Mouse (Mus musculus): ENCODE results near the gene Gm21974.
"Not testable (repeated sequence)": the region's sequence is repeated elsewhere in the genome, so short reads cannot be mapped to it uniquely, and the experiment has no call there.

Gm21974 gene

DNA sequence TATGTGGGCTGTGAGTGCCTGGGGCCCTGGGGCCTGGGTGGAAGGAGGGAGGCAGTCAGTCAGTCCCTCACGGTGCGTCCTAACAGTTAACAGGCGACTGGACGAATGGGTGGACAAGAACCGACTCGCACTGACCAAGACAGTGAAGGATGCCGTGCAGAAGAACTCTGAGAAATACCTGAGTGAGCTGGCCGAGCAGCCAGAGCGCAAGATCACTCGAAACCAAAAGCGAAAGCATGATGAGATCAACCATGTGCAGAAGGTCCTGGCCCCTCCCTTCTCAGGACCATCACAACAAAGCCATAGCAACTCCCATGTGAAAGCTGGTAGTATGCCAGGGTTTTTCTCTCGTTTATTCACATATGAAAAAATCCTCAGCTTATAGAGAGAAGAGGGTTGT is 20.0 kb upstream of the Gm21974 start:
- DNase-seq (ENCODE audit: low spot score in 2 of 2) = no peak

DNA sequence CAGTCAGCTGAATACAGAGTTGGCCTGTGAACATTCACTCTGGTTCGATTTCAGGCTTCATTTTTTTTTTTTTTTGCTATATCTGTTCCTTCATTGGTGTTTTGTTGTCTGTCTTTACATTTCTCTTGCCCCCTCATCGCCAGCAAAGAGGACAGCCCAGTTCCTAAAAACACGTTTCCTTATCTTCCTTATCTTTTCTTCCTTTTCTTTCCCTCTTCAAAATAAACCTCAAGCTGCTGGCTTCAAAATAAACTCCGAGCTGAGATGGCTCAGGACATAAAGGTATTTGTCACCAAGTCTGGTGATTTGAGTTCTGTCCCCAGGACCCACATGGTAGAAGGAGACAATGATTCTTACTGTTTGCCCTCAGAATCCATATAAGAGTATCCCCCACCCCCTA is 17.7 kb upstream of the Gm21974 start:
- DNase-seq (ENCODE audit: low spot score in 2 of 2) = no peak

DNA sequence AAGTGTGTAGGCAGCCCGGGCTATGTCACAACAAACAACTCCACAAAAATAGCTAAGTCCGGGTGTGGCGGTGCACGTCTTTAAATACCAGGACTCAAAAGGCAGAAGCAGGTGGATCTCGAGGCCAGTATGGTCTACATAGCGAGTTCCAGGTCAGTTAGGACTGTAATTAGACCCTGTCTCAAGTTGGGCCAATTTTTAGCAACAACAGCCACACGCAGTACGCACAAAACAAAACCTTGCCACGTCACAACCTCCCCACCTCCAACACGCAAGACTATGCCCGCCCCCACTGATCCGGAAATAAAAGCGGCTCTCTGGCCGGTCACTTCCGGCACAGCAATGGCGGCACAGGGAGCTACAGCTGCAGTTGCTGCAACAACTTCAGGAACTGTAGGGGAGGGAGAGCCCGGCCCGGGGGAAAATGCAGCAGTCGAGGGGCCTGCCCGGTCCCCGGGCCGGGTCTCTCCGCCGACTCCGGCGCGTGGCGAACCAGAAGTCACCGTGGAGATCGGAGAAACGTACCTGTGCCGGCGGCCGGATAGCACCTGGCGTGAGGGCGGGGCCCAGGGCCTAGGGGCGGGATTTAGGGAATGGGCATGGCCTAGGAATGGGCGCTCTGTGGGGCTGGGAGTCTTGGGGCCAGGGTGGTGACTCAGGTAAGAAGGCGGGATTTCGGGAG is 17.1 kb upstream of the Gm21974 start, which contains the start of gene Kat8:
Gene Kat8, plus strand, starts transcription at position 327 of the 682 bp plus-strand sequence.
- DNase-seq (ENCODE audit: low spot score in 2 of 2) = peak; percentile 82 to 85

DNA sequence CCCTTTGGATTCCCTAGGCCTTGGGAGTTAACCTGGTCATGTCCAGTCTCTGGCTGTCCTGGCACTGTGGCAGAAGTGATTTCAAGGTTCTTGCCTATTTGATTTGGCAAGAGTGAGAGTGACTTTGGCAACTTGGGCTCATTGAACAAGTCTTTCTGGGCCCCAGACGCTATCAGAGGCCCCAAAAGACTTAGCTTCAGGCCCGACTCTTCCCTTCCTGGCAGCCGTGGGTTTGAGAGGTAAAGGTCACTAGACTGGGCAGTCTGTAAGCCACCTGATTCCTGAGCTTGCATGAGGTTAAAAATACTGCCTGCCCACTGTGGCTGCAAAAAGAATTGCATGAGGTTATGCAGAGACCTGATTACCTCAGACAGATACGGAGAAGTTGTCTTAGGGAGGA is 13.4 kb upstream of the Gm21974 start:
- DNase-seq (ENCODE audit: low spot score in 2 of 2) = no peak

DNA sequence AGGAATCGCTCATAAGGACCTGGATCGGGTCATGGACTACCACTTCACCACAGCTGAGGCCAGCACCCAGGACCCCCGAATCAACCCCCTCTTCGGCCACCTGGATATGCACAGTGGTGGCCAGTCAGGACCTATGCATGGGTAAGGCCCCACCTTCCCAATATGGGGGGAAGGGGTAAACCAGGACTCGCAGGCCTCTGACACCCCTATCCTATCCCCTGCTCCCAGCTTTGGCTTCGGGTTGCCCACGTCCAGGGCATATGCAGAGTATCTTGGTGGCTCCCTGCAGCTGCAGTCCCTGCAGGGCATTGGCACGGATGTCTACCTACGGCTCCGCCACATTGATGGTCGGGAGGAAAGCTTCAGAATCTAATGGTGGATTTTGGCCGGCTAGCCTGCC is 12.7 kb upstream of the Gm21974 start:
- DNase-seq (ENCODE audit: low spot score in 2 of 2) = no peak

DNA sequence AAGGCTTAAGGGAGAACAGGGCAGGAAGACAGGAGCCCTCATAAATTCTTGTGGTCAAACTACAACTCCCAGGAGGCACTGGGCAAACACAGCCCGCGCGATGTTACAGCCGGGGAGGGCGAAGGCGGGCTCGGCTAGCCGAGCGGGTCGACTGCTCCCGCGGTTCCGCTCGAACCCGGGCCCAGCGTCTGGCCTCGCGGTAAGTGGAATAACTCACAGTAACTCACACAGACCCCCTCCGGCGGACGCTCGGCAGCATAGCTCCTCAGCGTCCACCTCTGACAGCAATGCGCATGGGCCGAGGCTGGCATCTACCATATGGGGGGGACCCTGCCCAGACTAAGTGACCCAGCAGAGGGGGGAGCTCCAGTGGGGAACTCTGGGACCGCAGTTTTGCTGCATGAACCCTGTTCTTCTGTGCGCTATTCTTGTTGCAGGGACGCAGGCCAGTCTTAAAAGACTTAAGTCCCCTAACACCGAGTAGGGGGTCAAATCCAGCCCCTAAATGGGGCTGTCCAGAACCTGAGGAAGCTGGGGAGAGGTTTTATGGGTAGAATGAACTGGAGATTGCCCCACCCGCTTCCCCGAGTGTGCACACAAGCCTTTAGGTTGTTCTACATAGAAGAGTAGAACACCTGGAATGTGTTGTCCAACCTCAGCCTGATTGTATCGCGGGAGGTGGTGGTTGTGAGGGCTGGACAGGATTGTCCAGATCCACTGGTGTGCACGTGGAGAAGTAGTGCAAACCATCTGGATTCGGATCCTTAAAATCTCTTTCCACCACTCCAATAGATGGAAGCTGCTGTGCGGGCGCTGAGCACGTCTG is 8.9 kb upstream of the Gm21974 start, which contains the start of gene Bckdk:
Gene Bckdk, plus strand, starts transcription at position 112 of the 826 bp plus-strand sequence.
- DNase-seq (ENCODE audit: low spot score in 2 of 2) = peak; percentile 78 to 80

DNA sequence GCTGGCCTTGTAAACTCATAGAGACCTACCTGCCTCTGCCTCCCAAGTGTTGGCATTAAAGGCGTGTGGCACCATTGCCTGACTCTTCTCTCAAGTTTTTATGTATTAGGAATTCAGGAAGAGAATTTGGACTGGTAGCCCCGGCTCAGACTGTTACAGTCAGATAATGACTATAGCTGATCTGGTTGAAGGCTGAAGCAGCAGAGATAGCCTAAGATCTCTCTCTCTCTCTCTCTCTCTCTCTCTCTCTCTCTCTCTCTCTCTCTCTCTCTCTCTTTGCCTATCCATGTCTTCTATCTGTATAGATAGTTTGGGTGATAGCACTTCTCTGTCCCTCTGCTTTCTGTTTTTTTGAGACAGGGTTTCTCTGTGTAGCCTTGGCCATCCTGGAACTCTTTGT is 6.5 kb upstream of the Gm21974 start:
- no peak for DNase-seq (ENCODE audit: low spot score in 2 of 2)

DNA sequence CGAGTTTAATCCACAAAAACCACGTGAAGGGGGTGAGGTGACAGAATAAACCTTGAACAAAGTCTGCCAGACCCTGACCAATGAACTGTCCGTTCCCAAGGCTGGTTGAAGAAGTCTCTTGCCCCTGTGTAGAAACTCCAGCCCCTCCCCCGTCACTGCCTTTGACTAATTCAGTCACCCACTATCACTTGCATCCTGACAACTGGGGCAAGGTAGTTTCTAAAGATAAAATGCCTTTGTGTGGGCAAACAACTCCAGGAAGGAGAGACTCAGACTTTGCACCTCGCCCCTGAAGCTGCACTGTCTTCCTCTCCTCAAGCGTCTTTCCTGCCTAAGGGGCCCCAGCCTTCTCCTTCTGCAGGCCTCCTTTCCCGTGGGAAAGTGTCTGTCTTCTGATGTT is 4.7 kb upstream of the Gm21974 start:
- no peak for DNase-seq (ENCODE audit: low spot score in 2 of 2)

DNA sequence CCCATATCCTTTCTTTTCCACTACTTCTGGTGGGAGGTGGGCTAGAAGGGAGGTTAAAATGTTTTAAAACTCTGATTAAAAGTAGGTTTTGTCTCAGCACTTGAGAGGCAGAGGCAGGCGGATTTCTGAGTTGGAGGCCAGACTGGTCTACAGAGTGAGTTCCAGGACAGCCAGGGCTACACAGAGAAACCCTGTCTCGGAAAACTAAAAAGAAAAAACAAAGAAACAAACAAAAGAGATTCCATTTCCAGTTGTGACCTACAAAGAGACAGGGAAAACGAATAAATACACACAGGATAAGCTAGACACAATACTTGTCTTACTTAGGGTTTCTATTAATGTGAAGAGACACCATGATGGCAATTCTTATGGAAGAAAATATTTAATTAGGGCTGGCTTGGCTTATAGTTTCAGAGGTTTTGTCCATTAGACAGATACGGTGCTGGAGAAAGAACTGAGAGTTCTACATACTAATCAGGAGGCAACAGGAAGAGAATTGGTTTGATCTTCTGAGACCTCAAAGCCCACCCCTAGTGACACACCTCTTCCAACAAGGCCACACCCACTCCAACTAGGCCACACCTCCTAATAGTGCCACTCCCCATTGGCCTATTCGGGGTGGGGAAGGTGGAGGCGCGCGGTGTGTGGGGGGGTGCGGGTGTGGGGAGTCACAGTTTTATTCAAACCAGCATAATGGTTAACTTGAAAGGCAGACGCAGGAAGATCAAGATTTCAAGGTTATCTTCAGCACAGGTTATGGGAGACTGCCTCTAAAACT is 3.1 kb upstream of the Gm21974 start:
- peak; percentile 30 to 32 for DNase-seq (ENCODE audit: low spot score in 2 of 2)

DNA sequence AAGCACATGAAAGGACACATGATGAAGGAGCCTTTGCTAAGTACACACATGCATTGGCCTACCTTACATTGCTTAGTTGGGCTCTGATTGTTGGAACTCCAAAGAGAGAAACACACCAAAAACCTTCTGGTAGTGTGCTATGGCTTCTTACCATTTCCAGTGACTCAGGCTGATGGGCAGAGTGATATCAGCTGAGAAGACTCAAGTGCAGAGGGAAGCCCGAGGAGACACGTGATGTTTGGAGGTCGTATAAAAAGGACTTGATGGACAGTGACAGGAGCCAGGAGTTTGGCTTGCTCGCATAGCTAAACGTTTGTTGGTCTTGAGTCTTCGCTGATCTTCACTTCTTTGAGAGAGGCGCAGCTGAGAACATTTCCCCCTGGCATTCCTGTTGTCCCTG is 2.3 kb upstream of the Gm21974 start:
- DNase-seq (ENCODE audit: low spot score in 2 of 2) = no peak

DNA sequence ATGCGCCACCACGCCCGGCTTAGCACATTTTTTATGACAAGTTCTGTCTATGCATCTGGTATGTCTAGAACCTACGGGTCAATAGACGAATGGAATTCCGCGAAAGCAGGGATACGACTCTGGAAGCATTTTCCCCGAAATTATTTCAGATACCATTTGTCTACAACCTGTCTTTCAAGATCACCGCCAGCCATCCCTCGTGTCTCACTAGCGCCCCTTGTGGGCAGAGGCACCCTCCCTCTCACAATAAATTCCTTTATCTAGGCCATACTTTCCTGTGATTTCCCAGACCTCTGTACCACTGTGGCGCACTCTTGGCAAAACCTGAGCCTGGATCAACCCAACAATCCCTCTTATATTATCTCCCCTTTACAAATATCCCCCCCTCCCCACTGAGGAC is 1.1 kb upstream of the Gm21974 start:
- DNase-seq (ENCODE audit: low spot score in 2 of 2) = peak; percentile 47 to 71

DNA sequence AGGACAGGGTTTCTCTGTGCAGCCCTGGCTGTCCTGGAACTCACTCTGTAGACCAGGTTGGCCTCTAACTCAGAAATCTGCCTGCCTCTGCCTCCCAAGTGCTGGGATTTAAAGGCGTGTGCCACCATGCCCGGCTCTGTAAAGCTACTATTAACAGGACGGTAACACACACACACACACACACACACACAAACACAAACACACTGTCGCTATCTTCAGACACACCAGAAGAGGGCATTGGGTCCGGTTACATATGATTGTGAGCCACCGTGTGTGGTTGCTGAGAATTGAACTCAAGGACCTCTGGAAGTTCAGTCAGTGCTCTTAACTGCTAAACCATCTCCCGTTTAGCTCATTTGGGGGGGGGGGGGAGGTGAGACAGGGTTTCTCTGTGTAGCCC is 637 bp upstream of the Gm21974 start:
- DNase-seq (ENCODE audit: low spot score in 2 of 2) = not testable (repeated sequence)

DNA sequence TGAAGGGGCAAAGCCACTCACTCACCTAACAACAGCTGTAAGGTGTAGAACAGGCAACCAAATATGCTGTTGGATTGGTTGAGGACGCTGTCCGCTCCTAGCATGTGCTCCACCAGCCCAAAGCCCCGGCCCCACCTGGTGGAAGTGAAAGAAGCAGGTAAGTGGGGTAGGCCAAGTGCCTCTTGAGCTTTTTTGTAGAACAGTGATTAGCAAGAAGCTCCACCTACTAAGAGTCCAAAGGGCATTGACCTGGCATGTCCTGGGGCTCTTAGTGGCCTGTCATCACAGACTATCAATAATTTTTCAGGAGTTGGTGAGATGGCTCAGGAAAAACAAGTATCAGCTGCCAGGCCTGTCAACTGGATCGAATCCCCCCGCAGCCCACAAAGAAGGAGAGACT is 774 bp downstream of the Gm21974 start:
- no peak for DNase-seq (ENCODE audit: low spot score in 2 of 2)

DNA sequence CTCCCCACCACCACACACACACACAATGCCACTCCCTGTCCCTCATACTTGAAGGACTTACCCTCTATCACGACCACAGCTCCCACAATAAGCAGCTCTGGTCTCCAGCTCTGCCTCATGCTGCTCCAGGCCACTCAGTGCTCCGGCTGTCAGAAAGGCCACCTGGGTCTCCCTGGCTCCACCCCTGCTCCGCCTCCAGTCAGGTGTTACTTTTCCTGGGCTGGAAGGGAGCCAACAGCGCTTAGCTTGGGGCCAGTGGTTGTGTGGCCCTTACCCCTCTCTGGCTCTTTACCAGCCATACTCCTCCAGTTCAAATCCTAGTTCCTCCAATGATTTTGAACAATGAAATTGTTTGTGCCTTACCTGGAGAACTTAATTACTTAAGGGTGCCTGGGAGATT is 4.5 kb downstream of the Gm21974 start, which contains the start of gene Prss53:
Gene Prss53, minus strand, starts transcription at position 173 of the 400 bp plus-strand sequence.
- DNase-seq (ENCODE audit: low spot score in 2 of 2) = no peak

DNA sequence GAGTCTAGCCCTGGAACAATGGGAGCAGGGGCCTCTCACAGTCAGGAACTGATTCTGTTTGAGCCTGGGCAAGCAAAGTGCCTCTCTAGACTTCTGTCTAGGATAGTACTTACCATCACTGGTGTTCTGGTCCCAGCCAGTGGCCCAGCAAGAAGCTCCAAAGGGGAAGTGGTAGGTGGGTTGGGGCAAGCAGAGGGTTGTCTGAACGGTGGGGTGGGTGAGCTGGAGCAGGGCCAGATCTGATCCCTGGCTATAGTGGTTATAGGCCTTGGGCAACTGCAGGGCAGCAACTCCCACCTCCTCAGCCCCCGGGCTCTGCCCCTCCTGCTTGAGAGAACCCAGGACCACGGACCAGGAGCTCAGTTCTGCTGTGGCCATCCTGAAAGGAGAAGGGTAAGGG is 6.4 kb downstream of the Gm21974 start:
- DNase-seq (ENCODE audit: low spot score in 2 of 2) = no peak

DNA sequence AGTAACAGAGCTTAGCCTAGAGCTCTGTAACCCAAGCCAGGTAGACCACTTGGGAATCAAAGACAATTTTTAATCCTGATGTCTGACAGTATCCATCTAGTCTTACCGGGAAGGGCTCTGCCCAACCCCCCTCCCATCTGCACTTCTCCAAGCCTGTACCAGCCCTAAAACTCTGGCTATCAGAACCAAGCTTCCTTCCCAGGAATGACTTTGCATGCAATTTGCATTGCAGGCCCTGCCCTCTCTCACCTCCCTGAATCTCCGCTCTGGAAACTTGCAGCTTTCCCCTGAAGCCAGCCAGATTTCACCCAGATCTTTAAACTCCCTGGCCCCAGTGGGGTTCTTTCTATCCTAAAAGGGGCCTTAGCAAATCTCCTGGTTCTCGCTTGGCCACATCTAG is 7.5 kb downstream of the Gm21974 start:
- no peak for DNase-seq (ENCODE audit: low spot score in 2 of 2)

DNA sequence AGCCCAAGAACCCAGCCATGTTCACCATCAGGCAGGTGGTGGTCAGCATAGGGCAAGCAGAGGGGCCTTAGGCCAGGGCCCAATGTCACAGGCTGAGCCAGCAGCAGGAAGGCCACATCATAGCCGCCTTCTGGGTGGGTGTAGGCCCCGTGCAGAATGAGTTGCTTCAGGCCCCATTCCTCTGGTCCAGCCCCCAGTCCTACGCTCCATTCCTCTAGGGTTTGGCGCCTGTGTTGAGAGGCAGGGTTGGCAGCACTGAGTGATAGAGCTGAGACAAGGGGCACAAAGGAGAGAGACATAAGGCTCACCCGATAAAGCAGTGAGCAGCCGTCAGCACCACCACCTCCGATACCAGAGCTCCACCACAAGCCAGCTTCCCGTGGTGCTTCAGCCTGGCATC is 8.1 kb downstream of the Gm21974 start:
- DNase-seq (ENCODE audit: low spot score in 2 of 2) = no peak

DNA sequence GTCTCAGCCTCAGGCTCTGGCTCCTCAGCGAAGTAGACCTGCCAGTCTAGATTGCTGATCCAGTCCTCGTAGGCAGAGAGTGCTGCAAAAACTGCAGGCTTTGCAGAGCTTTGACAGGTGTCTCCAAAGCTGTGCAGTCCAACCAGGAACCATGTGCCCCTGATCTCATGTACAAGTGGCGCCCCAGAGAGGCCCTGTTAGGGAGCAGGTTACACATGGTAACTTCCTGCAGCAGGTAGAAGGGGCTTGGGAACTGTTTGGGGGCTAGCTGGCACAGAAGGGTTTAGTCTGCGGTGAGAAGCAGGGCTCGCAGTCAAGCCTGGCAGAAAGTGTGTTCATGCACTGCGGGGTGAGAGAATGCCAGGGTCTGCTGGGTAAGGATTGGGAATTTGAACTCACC is 8.7 kb downstream of the Gm21974 start:
- no peak for DNase-seq (ENCODE audit: low spot score in 2 of 2)

DNA sequence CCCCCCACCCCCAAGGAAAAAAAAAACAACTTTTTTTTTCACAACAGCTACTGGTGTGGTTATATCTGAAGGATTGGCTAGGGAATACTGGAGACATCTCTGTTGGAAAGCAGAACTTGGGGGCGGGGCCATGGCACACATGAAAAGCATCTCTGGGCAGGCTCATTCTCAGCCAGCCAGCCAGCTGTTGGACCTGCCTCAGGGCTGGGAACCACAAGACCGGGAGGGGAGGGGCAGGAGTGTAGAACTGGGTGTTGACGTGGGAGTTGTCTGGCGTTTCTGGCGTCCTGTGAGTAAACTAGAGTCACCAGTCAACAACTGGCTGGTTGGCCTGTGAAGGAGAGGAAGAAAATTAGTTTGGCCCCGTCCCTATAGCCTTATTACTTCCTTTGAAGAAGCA is 9.3 kb downstream of the Gm21974 start:
- DNase-seq (ENCODE audit: low spot score in 2 of 2) = no peak

DNA sequence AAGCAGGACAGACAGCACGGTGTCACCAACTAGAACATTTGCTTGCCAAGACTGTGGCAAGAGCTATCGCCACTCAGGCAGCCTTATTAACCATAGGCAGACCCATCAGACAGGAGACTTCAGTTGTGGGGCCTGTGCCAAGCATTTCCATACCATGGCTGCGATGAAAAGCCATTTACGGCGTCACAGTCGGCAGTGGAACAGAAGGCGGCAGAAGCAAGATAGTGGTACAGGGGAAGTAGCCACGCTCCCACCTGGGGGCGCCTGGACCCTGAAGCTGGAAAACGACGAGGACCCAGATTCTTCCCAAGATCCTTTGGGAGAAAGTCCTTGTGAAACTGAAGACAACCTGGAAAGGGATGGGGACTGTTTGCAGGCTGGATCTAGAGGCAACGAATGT is 14.8 kb downstream of the Gm21974 start:
- DNase-seq (ENCODE audit: low spot score in 2 of 2) = no peak

DNA sequence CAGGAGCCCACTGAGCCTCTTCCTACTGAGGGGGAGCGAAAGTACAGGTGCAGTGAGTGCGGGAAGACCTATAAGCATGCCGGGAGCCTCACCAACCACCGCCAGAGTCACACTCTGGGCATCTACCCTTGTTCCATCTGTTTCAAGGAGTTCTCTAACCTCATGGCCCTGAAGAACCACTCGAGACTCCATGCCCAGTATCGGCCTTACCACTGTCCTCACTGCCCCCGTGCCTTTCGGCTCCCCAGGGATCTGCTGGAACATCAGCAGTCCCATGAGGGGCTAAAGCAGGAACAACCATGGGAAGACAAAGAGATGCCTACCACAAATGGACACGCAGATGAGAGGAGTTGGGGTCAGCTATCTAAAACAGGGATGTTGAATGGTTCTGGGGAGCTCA is 16.0 kb downstream of the Gm21974 start:
- no peak for DNase-seq (ENCODE audit: low spot score in 2 of 2)
